8 mouse cellular contexts compared by ENCODE assay signal in the genomic region with DNA sequence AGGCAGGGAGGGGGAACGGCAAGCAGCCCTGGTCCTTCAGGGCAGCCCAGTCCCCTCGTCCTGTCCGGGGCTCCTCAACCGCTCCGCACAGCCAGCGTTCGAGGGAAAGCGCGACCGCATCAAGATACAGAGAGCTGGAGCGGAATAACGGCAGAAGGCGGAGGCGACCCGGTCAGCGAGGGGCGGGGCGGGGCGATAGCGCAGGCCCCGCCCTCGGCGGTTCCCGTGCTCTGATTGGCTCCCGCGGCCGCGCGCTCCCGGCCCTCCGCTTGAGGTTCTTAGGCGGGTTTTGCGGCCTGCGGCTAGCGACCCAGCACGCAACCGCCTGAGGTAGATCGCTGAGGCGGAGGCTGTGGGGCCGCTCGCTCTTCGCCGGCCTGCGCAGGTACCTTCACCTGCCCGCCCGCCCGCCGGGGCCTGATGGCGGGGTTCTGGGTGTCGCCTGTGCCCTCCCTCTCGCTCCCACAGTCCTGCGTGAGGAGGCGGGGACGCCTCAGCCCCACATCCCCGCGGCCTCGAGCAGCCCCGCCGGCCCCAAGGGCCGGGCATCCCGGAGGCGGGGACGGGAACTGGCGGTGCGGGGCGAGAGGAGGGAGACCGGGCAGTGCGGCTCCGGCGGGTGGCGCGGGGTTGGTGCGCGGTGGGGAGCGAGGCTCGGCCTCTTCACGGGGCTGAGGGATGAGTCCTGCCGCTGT. TPM values are rescaled to one million over a fixed set of nuclear protein-coding genes. Genes with fewer than 3 reads are reported as not detected.
A peak's percentile ranks its signal among the peaks of the same experiment; 100 is the strongest.
DNase-seq lines count a peak whose midpoint lies in the region; ATAC-seq and TF ChIP-seq lines count a peak whose summit lies in the region.

Gene Spdya (plus strand): TSS at position 305 of the 695 bp plus-strand sequence.

- no peaks in the 10 kb centered on the region for H3K9me3 ChIP-seq in hindbrain, postnatal 0 days (ENCODE audit: low read length)

- intact Hi-C loops in gastrocnemius, adult 2 months (cut with DNase I) = loop anchor here (5.0 kb wide), 1 partner anchor 65 kb away; the partner anchor contains the start of gene Wdr43

- TF ChIP-seq CTCF in gastrocnemius, adult 2 months (IDR thresholded peaks at IDR 0.05) = no peak
- TF ChIP-seq CTCF in hindbrain, postnatal 0 days (IDR thresholded peaks at IDR 0.05; ENCODE audit: low read depth) = no peak

- H3K9ac ChIP-seq in hindbrain, postnatal 0 days (replicated peaks; ENCODE audit: low read length) = peak within 1 kb of the TSS; percentile 82

- ATAC-seq in hindbrain, postnatal 0 days = peak; percentile 97

- WGBS in hindbrain, postnatal 0 days = under 1% methylated on average over 77 of the region's 78 CpGs

- H3K4me1 ChIP-seq in hindbrain, postnatal 0 days (ENCODE audit: insufficient read depth, low read length) = no peaks in the 10 kb centered on the region

- peak within 1 kb of the TSS; percentile 97 for H3K4me2 ChIP-seq in hindbrain, postnatal 0 days (ENCODE audit: low read depth, low read length)

- H3K27ac ChIP-seq in gastrocnemius, adult 2 months = peak within 1 kb of the TSS; percentile 82
- H3K27ac ChIP-seq in hindbrain, postnatal 0 days = peak within 1 kb of the TSS; percentile 65; the same call in 1 of the 2 replicates

- peak within 1 kb of the TSS; percentile 91 for H3K4me3 ChIP-seq in gastrocnemius, adult 2 months
- H3K4me3 ChIP-seq in hindbrain, postnatal 0 days (ENCODE audit: low read length) = peak within 1 kb of the TSS; percentile 78

- H3K27me3 ChIP-seq in hindbrain, postnatal 0 days (ENCODE audit: insufficient read depth, low read length) = peaks cover 3% of the 10 kb centered on the region; the same call in 1 of the 2 replicates

- peak; percentile 95 for DNase-seq in ZHBTc4 (ENCODE audit: low read depth, low spot score)
- DNase-seq in cerebellum, postnatal 4 days (ENCODE audit: low spot score in 2 of 2) = peak; percentile 74 to 87
- DNase-seq in gastrocnemius, adult 2 months = peak; percentile 91
- DNase-seq in hindbrain, postnatal 0 days (ENCODE audit: low spot score) = peak; percentile 92
- peak; percentile 81 to 89 for DNase-seq in left cerebral cortex, adult 18-20 months (ENCODE audit: low spot score in 2 of 2)
- peak; percentile 87 to 89 for DNase-seq in lung, postnatal 4 days
- peak; percentile 77 for DNase-seq in retina, postnatal 7 days (ENCODE audit: low read depth, low spot score)
- peak; percentile 72 to 73 for DNase-seq in urinary bladder, adult 18-20 months (ENCODE audit: low spot score in 2 of 2)

- H3K36me3 ChIP-seq in hindbrain, postnatal 0 days (ENCODE audit: insufficient read depth, low read length) = no peaks in the 10 kb centered on the region

RNA-seq across cellular contexts. Expression of gene Spdya, which starts in this region (rescaled TPM):
- total RNA-seq in gastrocnemius, adult 2 months (2021) = under 1 TPM; 0.39 to 0.66 TPM
- 0.47 and 0.75 TPM in 2 replicates for total RNA-seq in hindbrain, postnatal 0 days (2014; rRNA removed)
- polyA plus RNA-seq in hindbrain, postnatal 0 days (2015; fragmentation: Nextera tagmentation; extraction: Ambion mirVana) = 2.4 and 2.8 TPM in 2 replicates
- total RNA-seq in left cerebral cortex, adult 18-20 months (2021) = 1 to 10 TPM; 2.2 to 2.6 TPM

Comparison
In these comparisons a context has a peak if more than half of its experiments do, and no peak if none do; other contexts are left out.
1. Peak in every context shown above with its lines: DNase-seq, ATAC-seq, H3K4me3 ChIP-seq and H3K27ac ChIP-seq.
2. Peak in DNase-seq, H3K4me3 ChIP-seq and H3K27ac ChIP-seq in gastrocnemius, adult 2 months; RNA of the gene not detected or under 1 TPM.